Mouse (Mus musculus) testis, postnatal 14 days (tissue): ENCODE measurements around the gene Slc3a2.
A peak's percentile ranks its signal among the peaks of the same experiment; 100 is the strongest.
"Not testable (repeated sequence)": the region's sequence is repeated elsewhere in the genome, so short reads cannot be mapped to it uniquely, and the experiment has no call there.

Experiments used
- DNase-seq: peaks from one replicate; pipeline ENCODE4 v3.0.0; 2021; ENCODE audit warnings: low spot score

The Slc3a2 gene

DNA sequence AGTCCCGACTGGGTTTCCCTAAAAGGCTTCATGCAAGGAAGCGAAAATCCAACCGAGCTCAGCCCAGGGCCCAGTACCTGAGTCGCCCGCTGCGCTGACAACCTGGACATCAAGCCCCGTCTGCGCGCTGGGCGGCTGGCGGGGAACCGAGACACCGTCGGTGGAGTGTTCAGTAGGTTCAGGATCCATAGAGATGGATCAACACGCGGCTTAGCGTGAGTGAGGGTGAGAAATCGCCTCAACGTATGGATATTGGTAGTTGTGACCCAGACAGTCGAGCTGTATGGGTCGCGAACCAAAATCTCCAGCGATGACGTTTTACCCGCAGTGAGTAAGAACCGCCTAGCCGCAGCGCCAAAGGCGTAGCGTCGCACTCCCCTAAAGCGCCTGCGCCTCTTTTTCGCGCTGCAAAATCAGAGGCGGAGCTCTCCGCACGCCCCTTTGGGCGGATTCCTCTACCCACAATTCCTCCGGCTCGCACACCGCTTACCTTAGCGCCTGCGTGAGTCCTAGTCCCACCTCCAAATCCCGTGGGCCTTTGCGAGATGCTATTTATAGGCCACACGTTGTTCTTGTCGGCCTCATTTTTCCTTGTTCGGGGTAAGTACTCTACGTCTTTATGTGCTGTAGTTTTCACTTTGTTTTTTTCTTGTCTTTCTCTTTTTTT, at the start of gene Slc3a2:
Gene Slc3a2 (minus strand): TSS at position 463 of the 667 bp plus-strand sequence.
- peak; percentile 96 for DNase-seq

GRCm38 (mm10) chr19:8770567-8771270, 47.5 kb upstream of the Slc3a2 start, which contains the start of gene Tmem223:
Gene Tmem223, plus strand, starts transcription at chr19:8770996.
- peak; percentile 70 for DNase-seq

DNA sequence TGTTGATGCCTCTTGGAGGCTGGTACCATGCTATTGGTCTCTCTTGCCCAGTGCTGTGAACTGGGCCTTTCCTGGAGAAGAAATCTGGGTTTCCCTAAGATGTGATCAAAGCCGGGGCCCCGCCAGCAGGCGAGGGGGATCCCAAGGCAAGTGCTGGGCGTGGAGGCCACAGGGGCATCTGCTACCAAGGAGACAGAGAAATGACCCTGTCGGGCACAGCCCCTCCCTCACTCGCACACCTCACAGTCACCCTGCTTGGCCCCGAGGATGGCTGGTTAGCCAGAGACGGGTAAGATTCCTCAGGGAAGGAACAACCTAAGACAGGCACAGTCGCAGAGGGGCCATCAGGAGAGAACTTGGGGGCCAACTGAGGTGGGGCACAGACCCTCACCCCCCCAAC, 42.4 kb upstream of the Slc3a2 start:
- DNase-seq, result no peak

DNA sequence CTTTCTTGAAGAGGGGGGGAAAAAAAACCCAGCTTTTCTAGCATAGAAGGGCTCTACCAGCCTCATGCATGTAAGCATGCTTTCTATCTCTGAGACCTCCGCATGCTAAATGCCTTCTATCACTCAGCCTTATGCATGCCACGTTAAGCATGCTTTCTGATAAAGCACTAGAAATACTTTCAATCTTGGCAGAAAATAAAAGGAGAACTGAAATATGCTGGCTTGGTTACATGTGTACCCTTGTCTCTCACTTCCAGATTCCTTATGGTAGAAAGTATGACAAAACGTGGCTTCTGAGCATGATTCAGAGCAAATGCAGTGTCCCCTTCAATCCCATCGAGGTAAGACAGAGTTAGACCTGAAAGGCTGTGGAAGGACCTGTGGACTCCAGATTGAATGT, 40.1 kb upstream of the Slc3a2 start:
- no peak for DNase-seq

DNA sequence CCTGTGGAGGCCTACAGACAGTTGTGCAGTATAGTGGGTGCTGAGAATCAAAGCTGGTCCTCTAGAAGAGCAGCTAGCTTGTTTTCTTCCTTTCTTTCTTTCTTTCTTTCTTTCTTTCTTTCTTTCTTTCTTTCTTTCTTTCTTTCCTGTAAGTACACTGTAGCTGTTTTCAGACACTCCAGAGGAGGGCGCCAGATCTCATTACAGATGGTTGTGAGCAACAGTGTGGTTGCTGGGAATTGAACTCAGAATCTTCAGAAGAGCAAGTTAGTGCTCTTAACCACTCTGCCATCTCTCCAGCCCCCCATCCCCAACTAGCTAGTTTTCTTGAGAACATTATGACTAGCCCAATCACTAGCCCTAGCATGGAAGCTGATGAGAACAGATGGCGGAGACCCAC, 37.6 kb upstream of the Slc3a2 start:
- no peak for DNase-seq

GRCm38 (mm10) chr19:8758899-8759298, 35.7 kb upstream of the Slc3a2 start:
- no peak for DNase-seq

DNA sequence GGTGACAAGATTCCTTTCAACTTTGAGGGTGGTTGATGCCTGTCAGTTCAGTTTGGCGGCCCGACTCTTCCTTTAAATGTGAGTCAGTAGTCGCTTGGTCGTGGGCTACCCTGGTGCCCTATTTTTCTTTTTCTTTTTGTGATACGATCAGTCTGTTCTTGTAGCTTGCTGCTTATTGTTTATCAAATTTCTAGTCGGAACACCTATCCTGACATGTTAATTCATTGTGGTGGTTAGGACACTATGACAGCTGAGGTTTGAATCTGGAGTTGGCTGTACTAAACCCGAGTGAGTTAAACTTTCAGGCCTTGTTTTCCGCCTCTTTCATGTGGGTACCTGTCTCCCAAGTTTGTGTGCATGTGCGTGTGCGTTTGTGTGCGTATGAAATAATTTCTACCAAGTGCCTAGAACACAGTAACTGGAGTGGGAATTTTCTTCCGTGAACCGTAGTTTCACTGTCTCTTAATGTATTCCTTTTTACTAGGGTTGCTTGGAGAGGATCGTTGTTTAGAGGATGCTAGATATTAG, 34.4 kb upstream of the Slc3a2 start:
- no peak for DNase-seq

- DNase-seq, result peak; percentile 92
These were observed 33.6 kb upstream of the Slc3a2 start, which contains the start of gene Nxf1 for GRCm38 (mm10) chr19:8756635-8757387. Gene Nxf1, plus strand, starts transcription at chr19:8757073.

DNA sequence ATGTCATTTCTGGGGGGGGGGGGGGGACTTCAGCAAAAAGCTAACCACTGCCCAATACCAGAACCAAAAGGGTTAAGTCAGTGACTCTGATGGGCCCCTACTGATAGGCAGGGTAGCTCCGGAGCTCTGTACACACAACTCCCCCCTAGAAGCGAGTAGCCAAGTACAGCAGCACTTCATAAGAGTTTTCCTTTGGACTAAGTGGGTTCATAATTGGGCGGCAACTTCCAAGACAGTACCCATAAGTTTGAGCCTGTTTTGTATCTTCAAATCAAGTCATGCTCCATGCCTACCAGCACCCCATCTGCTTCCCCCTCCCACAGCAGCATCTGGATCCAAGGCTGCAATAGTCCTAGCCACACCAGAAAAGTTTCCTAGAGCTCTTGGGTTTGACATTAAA, 32.5 kb upstream of the Slc3a2 start:
- DNase-seq, result no peak

GRCm38 (mm10) chr19:8747368-8747767, 24.2 kb upstream of the Slc3a2 start:
- no peak for DNase-seq

DNA sequence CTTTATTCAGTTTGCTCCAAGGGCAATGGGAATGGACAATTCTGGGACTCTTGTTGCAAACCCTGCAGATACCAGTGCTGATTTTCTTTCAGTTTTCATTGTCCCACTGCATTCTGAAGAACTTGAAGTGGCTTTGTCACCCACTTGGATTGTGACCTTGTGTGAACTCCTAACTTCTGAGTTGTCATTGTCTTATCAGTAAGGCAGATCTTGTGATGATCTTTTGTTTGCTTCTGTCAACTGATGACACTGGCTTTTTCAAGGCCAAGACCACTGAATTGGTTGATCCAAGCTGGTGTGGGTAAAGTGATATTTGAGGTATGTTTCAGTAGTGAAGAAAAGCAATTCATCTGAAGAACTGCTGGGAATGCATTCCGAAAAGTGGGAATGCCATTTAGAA, 22.2 kb upstream of the Slc3a2 start:
- DNase-seq, result no peak

DNA sequence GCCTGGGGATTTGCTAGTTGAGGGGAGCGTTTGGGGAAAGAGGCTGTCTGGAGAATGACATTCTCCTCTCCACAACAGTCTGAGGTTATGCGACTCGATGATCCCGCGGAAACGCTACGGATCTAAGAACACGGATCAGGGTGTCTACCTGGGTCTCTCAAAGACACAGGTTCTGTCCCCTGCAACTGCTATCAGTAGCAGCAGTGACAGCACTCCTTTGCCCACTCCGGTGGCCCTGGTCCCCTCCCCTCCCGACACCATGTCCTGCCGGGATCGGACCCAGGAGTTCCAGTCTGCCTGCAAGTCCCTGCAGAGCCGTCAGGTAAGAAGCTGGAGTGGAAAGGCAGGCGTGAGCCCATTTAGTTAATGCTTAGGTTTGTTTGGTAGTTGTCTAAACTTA, 19.0 kb upstream of the Slc3a2 start:
- DNase-seq, result no peak

- peak; percentile 94 for DNase-seq
These were observed 18.2 kb upstream of the Slc3a2 start, which contains the start of gene Stx5a for GRCm38 (mm10) chr19:8741243-8741869. Gene Stx5a, plus strand, starts transcription at chr19:8741413.

- DNase-seq, result peak; percentile 33
These were observed 17.4 kb upstream of the Slc3a2 start, which contains the start of gene 1700092M07Rik for GRCm38 (mm10) chr19:8740603-8741002. Gene 1700092M07Rik, plus strand, starts transcription at chr19:8740718.

DNA sequence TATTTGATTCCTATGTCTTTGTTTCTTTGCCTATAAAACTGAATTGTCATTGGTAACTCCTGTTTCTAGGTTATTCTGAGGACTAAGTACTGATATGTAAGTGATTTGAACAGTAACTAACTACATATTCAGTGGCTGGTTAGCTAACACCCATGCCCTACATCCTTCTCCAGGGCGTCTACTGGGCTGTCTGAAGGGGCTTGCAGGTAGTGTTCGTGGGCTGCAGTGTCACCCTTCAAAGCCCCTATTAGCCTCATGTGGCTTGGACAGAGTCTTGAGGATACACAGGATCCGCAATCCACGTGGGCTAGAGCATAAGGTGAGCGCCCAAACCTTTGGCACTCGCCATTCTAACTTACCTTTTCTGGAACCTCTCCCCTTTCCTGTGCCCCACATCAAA, 16.5 kb upstream of the Slc3a2 start:
- DNase-seq, result no peak

DNA sequence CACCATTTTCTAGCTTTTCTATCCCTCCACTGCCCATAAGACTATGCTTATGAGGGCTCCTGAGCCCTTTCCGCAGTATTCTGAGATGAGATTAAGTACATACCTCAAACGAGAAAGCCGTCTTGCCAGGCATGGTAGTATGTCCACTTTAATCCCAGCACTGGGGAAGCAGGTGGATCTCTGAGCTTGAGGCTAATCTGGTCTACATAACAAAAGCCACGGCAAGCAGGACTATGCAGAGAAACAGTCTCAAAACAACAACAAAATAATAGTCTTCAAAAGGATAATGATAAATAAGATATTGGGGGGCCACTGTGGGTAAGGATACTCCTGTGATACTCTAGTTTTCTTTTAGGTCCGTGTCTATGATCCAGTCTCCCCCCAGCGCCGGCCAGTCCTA, 15.7 kb upstream of the Slc3a2 start:
- no peak for DNase-seq

GRCm38 (mm10) chr19:8736160-8736467, 12.9 kb upstream of the Slc3a2 start:
- no peak for DNase-seq

- peak; percentile 90 for DNase-seq
These were observed 12.4 kb upstream of the Slc3a2 start, which contains the start of gene Wdr74 for GRCm38 (mm10) chr19:8735389-8736159. Gene Wdr74, plus strand, starts transcription at chr19:8735827.

GRCm38 (mm10) chr19:8734334-8734733, 11.2 kb upstream of the Slc3a2 start:
- DNase-seq, result no peak

- not testable (repeated sequence) for DNase-seq
These were observed 5.3 kb upstream of the Slc3a2 start for GRCm38 (mm10) chr19:8728335-8729099.
